Mouse (Mus musculus): Measurements from ENCODE around the gene Gm16503.
"Not testable (repeated sequence)": the region's sequence is repeated elsewhere in the genome, so short reads cannot be mapped to it uniquely, and the experiment has no call there.

Gene Gm16503

GRCm38 (mm10) chr4:147539918-147540317, at the start of gene Gm16503:
Gene Gm16503 (plus strand): TSS chr4:147540218.
- DNase-seq: not testable (repeated sequence)

- DNase-seq: not testable (repeated sequence)
Measured at GRCm38 (mm10) chr4:147492117-147492516, 47.9 kb upstream of the Gm16503 start, which contains the start of gene Zfp982. Gene Zfp982 (plus strand): TSS chr4:147492417.

DNA sequence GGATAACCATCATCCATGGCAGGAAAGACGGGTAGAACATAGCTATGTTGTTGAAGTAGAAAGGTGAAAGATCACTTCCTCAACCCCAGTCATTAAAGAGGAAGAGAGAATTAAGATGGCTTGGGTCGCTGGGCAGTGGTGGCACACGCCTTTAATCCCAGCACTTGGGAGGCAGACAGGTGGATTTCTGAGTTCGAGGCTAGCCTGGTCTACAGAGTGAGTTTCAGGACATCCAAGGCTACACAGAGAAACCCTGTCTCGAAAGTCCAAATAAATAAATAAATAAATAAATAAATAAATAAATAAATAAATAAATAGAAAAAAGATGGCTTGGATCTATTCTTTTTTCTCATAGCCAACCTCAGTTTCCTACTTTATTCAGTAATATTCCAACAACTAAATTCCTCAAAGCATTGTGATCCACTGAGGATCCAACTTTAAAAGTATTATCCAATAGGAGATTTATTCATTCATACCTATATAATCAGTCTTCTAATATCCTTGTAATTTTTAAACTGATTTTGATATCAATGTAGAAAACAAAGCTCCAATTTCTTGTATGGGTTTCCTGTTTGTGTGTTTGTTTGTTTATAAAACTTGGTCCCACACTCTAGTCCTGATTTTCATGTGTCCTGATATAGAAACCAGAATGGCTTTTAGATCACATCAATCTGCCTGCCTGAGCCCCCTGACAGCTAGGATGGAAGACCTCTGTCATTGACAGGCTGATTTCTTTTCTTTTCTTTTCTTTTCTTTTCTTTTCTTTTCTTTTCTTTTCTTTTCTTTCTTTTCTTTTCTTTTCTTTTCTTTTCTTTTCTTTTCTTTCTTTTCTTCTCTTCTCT, 41.0 kb upstream of the Gm16503 start:
- DNase-seq: not testable (repeated sequence)

DNA sequence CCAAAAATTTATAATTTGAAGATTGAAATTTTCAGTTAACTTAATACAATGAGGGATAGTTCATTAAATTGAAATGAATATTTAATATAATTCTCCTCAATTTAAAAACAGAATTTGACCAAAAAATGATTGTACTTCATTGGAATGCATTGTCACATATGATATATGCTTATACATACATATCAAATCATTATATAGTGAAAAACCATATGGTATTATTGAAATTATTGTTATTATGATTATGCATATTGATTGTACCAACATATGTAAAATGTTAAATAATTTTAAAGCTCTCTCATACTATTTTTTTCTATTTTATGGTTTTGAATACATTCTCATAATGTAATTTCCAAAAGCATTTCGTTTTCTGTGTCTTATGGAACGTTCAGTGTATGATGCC, 30.8 kb upstream of the Gm16503 start:
- DNase-seq: no peak

DNA sequence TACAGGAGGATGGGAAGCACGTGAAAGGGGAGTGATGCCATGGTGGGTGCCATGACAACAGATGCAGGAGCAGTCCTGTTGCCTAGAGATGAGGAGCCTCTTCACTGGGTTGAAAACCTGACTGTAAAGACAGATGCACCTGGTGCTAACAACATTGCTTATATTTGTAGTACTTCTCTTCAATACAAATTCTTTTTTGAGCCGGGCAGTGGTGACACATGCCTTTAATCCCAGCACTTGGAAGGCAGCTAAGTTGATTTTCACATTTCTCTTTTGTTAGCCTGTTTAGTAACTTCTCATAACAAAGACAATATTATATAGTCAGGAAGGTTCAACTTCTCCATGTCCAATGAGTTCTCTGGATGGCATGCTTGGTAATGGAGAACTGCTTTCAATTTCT, 21.0 kb upstream of the Gm16503 start:
- DNase-seq: no peak

GRCm38 (mm10) chr4:147520100-147520499, 19.9 kb upstream of the Gm16503 start:
- no peak for DNase-seq

DNA sequence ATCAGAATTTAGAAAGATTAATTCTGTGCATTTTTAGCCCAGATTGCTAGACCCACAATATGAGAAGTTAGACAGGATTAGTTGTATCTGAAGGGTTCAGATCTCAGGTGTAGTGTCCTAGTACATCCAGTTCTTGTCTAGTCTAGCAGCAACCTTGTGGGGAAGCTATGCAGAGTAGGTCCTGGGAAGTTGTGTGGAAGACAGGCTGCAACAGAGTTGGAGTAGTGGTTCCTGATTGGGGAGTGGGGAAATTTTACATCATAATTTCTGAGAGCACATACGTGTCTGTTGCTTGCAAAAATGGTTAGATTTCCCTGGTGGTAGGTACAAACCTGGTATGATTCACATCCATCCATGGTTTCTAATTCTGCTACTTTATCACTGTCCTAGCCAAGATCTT, 14.9 kb upstream of the Gm16503 start:
- DNase-seq: no peak

GRCm38 (mm10) chr4:147530366-147530765, 9.7 kb upstream of the Gm16503 start:
- no peak for DNase-seq

DNA sequence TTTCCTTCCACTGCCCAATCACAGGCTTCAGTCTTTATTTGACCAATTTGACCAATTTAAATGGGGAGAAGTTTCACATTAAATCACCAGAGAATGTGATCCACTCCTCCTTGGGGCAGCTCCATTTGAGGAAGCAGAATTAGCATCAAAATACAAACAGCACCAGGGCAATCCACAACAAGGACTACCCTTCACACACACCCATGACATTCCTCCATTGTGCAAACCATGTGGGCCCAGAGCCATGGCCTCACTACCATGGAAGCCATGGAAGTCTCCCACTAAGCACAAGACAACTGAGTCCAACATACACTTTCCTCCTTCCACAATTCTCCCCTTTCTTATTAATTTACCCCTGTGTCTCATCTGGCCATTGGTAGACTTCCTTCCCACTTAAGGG, 4.1 kb upstream of the Gm16503 start:
- DNase-seq: not testable (repeated sequence)

GRCm38 (mm10) chr4:147537702-147538101, 2.3 kb upstream of the Gm16503 start:
- DNase-seq: no peak

DNA sequence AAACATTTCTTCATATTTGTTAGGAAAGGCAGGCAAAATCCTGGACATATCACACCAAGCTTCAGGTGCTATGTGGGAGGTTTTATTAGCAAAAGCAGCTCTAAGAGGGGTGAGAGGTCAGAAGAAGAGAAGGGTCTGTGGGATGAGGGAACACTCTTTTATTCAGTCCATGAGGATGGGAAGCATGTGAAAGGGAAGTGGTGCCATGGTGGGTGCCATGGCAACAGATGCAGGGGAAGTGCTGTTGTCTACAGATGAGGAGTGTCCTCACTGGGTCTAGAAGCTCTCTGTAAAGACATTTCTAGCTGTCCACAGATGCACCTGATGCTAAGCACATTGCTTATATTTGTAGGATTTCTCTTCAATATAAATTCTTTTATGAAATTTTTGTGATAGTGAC, 1.1 kb downstream of the Gm16503 start:
- no peak for DNase-seq

DNA sequence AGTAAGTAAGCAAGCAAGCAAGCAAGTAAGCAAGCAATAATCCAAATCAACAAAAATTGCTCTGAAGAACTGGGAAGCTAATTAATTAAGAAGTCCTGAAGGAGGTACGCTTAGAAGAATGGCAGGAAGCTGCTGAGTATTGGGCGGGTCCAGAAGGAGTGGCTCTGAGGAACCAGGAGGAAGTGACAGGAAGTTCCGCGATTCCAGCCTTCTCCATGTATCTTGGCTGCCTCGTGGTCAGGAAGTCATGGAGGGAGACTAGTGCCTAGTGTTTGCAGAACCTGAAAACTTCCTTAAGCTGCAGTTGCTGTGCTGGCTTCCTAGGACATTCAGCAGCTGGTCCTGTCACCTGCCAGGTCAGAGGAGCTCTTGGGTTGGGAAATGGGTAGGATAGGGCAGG, 13.1 kb downstream of the Gm16503 start, which contains the start of gene Zfp985:
TSS of gene Zfp985 (plus strand) at position 207 of the 400 bp plus-strand sequence.
- not testable (repeated sequence) for DNase-seq

DNA sequence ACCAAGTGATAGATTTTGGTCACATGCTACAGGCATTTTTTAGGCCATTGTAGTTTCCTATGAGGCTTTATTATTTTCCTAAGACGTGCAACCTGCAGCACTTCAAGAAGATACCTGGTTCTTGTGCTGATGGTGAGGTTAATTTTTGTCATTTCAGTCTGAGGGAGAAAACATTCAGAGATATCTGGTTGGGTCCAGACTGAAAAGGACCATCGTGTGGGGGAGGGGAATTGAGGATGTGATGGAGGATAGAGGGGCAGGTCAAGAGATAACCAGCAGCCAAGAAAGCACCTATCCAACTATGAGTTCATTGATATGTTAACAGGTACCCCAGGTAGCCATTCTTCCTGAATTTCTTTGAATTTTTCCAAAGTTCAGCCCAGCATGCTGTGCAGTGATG, 14.3 kb downstream of the Gm16503 start:
- DNase-seq: not testable (repeated sequence)

- not testable (repeated sequence) for DNase-seq
Measured at GRCm38 (mm10) chr4:147556921-147557320, 16.9 kb downstream of the Gm16503 start.

DNA sequence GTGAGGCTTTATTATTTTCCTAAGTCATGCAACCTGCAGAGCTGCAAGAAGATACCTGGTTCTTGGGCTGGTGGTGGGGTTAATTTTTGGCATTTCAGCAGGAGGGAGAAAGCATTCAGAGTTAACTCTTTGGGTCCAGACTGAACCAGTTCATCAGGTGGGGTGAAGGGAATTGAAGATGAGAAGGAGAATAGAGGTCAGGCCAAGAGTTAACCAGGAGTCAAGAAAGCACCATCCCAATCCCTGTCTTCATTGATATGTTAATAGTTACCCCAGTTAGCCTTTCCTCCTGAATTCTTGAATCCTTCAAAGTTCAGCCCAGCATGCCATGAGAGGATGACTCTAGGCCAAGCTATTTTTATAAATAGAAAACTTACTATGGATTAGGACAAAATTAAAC, 18.0 kb downstream of the Gm16503 start:
- not testable (repeated sequence) for DNase-seq

GRCm38 (mm10) chr4:147559096-147559495, 19.1 kb downstream of the Gm16503 start:
- DNase-seq: not testable (repeated sequence)

GRCm38 (mm10) chr4:147565426-147566220, 25.6 kb downstream of the Gm16503 start:
- DNase-seq: no peak

DNA sequence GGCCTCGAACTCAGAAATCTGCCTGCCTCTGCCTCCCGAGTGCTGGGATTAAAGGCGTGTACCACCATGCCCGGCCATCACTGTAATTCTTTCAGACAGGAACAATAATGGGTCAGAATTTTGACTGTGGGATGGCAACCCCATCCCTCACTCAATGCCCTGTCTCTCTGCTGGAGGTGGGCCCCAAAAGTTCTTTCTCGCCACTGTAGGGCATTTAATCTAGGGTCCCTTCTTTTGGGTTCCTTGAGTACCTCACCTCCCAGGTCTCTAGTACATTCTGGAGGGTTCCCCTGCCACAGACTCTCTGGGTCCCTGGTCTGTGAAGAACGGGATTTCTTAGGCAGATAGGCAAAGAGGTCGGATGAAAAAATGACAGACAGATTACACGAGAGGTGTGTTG, 31.1 kb downstream of the Gm16503 start:
- not testable (repeated sequence) for DNase-seq

DNA sequence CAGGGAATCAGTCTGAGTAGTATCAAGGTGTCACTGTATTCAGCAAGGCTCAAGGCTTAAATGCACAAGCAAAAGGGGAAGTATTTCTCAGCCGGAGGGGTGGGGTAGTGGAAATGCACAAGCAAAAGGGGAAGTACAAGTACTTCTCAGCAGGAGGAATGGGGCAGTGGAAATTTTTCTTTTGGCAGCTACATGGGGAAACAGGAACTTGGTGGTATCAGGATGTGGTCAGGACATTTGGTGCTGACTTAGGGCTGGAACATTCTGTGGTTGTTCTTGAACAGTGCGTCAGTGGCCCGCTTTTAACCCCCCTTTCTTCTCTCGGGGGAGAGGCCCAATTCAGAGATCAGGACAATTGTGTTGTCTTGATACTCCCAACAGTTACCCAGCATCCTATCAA, 39.4 kb downstream of the Gm16503 start:
- not testable (repeated sequence) for DNase-seq

DNA sequence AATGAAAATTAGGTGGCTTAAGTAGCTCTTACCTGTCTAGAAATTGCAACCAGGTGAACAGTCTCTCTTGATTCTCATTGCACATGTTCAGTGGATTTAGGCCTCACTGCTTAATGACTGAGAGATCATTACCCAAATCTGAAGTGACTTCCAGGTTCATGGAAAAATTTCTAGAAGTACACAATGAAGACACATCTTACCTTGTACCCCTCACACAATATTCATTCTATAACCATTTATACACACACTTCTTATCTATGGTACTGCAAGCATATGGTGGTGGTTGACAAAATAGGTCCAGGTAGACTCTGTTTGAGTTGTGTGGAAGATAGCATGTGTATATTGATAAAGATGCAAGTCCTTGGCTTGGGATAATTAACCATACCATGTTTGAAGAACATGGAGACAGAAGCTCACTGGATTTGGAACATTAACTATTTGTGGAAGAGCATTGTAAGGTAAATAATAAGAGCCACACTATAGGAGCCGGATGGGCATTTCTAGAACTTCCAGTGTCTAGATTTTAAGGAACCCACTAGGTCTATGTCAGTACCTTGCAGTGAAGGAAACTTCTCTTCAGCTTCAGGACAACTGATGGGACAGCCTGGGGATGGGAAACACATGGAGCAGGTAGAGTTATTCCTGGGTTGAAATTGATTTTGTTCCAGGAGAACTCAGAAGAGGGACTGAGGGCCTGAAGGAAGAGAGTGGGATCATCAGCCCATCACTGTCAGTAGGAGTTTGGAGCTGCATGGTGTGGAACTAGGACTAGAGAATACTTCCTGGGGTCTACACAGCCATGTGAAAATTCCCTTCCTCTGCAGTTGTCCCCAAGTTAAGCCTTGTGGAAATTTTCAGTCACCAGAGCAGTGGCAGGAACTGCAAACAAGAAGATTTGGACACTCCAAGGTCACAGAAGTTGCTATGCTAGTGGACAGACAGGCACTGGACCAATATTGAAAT, 46.8 kb downstream of the Gm16503 start:
- DNase-seq: no peak
